Mouse (Mus musculus) WW6 (cell line): ENCODE results near the gene Chd3.

ENCODE experiments used
- DNase-seq: peaks from one replicate; pipeline ENCODE4 v3.0.0-alpha.2; 2013; ENCODE audit warnings: low read depth, low spot score

Chd3 gene

GRCm38 (mm10) chr11:69366157-69366854 lies 2.9 kb downstream of the Chd3 start:
- no peak for DNase-seq

DNA sequence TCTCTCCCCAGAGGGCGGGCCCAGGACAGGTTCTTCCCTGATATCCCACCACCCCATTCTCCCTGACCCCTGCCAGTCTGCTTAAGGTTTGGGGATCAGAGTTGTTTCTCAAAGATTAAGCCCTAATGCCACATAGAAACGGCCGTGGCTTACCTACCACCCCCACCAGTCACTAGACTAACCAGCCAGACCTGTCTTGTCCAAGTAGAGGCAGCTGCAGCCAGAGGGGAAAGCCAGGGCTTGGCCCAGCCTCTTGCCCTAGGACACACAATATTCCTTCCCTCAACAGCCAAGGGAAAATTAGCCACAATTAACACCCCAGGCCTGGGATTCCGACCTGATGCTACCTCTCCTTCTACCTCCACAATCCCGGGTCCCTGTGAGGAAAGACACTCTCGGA lies 3.5 kb downstream of the Chd3 start:
- no peak for DNase-seq

DNA sequence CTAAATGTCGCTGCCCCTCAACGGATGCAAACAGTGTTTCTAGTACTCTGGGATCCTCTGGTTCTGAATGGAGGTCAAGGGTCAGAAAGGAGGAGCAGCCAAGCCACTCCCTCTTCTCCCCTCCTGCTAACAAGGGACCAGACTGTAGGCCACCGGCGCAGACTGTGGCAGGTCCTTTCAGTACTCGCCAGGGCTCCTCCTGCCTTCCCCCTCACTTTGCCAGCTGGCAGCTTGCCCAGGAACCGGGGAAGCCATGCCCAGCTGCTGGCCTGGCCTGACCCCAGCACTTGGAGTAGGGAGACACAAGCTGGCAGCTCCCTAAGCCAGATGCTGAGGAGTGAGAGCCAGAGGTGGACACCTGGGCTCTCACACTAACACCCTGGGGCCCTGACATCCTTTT lies 4.3 kb downstream of the Chd3 start:
- no peak for DNase-seq

GRCm38 (mm10) chr11:69364376-69364775 lies 4.8 kb downstream of the Chd3 start:
- DNase-seq = no peak

GRCm38 (mm10) chr11:69362479-69362878 lies 6.7 kb downstream of the Chd3 start:
- DNase-seq = no peak

DNA sequence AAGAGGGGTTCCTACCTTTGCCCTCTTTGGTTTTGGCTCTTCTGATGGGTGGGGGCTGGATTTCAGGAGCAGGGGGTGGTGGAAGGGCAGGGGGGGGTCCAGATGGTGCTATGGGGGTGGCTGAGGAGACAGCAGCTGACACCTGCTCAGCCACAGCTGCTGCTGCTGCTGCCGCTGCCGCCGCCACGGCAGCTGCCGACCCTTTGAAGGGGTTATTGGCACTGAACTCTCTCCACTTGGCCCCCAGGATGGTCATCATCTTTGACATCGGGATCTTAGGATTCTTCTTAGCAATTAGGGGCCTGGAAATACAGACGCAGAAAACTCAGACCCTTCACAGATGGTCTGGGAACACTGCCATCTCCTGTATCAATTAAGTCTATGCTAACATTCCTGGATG lies 7.2 kb downstream of the Chd3 start:
- no peak for DNase-seq

DNA sequence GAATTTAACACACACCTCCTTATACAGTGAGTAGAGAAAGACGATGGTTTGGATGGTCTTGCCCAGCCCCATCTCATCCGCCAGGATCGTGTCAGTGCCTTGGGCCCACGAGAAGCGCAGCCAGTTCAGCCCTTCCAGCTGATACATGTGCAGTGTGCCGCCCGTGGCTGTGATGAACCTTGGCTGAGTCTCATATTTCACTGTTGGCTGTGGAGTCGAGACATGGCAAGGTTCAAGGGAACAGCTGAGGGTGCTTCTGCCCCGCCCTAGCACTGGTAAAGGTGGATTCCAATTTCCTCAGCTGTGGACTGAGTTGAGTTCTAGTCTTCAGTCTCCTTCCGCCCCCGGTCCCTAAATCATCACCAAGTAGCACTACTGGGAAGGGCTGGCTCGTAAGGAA lies 11.5 kb downstream of the Chd3 start:
- no peak for DNase-seq

GRCm38 (mm10) chr11:69356544-69356943 lies 12.7 kb downstream of the Chd3 start:
- DNase-seq = no peak

DNA sequence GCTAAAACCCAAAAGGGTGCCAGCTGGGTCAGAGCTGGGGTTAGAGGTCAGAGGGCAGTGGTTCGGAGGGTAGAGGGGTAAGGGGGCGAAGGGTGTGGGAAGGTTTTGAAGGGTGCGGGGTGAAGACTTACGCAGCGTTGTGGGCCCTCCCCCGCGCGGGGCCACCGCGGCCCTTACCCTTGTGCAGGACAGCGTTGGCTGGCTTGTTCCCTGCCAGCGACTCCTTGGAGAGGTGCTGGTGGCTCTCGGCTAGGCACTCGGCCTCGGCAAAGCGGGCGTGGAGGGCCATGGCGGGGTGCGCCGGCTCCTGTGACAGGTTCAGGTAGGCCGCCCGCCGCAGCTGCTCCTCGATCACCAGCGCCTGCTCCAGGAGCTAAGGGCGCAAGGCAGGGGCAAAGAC lies 22.8 kb downstream of the Chd3 start:
- no peak for DNase-seq

GRCm38 (mm10) chr11:69340161-69341131 lies 28.8 kb downstream of the Chd3 start, which contains the start of gene Rnf227:
Rnf227 (plus strand) TSS chr11:69340461.
- no peak for DNase-seq

GRCm38 (mm10) chr11:69334796-69335195 lies 34.4 kb downstream of the Chd3 start:
- DNase-seq = no peak

DNA sequence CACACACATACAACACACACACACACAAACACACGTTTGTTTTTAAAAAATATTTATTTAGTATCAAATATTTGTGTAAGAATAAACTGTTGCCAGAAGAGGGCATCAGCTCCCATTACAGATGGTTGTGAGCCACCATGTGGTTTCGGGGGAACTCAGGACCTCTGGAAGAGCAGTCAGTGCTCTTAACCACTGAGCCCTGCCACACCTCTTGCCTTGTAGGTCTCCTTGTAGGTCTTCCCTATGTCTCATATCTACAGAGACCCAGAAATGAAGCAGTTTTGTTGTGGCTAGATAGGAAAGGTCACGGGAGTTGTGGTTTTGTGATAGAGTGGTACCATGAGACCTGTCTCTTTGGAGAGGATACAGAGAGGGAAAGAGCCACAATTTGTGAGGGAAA lies 35.3 kb downstream of the Chd3 start:
- no peak for DNase-seq

DNA sequence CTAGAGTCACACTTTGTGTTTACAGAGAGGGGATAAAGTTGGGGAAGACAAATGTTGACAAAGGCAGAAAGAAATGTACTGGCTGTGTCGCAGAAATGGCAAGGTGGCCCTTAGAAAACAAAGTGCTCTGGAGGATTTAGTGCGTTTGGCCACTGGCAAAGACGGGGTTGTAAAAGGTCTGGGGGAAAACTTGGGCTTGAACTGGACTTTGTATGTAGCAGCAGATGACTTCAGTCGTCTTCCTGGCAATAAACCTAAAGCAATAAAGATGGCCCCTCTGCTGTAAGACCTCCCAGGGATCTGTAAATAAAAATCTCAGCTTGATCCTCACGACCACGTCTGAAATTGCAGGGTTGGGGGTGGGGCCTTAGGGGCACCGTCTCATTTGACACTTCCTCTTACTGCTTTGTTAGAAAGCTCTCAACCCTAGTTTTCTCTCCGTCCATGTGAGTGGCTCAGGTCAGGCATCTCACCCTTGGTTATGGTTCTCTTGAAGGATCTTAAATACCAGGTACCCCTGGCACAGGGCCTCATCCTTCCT lies 36.4 kb downstream of the Chd3 start:
- no peak for DNase-seq

GRCm38 (mm10) chr11:69331929-69332405 lies 37.2 kb downstream of the Chd3 start:
- no peak for DNase-seq

DNA sequence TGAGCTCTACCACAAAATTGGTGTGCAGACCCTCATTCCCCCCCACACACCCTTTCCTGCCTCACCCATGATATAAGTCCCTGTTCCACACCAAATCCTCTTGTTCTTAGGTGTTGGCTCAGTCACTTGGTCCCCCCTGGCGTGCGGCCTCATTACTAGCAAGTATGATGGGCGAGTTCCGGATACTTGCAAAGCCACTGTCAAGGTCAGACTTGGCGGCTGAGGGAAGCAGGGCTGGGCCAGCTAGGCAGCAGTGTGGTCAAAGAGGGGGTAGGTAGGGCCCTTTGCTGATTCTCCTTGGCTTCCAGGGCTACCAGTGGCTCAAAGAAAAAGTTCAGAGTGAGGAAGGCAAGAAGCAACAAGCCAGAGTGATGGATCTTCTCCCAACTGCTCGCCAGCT lies 38.1 kb downstream of the Chd3 start:
- DNase-seq = no peak

- DNase-seq = no peak
Measured at GRCm38 (mm10) chr11:69328517-69328916, 40.7 kb downstream of the Chd3 start.

DNA sequence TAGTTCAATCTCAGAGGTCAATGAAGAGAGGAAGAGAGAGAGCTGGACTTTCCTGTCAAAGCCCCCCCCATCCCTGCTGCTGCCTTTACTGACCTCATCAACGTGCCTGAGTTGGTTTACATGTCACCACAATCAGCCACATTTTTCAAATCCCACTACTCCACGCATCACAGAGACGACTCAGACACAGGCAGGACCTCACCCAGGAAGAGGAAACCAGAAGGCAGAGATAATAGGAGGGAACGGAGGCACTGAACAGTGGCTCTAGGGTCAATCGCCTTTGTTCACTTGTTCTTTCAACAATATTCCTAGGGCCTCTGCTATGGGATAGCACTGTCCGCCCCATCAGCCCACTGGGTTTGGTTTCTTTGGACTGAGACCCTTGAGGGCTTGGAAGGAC lies 41.6 kb downstream of the Chd3 start:
- DNase-seq = no peak

DNA sequence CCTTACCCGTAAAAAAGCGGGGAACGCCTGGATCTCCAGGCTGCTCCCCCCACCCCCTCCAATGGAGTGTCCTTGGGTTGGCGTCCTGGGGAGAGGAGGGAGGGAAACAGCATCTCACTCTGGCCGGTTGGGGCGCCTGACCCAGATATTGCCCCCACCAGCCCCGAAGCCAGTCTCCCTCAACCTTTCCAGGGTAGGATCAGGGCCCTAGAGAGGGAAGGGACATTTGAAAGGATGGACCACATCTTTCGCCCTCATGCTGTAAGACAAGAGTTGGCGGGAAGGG lies 42.1 kb downstream of the Chd3 start:
- no peak for DNase-seq

DNA sequence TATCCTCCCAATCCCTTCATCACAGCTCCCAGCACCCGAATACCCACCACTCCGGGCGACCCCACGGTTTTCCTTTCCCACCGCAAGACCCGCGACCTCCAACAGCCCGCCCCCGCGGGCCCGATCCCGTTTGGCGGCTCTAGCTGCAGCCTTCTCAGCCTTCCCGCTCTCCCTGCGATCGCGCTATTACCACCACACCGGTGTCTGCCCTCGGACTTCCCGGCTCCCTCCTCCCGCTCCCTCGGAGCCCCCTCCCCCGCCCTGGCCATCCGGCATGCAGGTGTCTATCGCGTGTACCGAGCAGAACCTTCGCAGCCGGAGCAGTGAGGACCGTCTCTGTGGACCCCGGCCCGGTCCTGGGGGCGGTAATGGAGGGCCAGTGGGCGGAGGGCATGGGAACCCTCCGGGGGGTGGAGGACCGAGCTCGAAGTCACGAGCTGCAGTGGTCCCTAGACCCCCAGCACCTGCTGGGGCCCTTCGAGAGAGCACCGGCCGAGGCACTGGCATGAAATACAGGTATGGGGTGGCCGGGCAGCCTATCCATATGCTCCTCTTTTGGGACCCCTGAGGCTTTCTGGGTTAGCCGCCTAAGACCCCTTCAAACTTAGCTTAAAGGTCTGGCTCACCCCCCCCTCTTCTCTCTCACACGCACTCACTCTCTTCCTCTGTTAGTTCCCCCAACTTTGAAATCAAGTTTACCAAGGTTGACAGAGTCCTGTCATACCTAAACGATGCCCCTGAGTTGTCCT lies 42.6 kb downstream of the Chd3 start:
- no peak for DNase-seq

- peak; percentile 83 for DNase-seq
Measured at GRCm38 (mm10) chr11:69325628-69326407, 43.4 kb downstream of the Chd3 start, which contains the start of gene Kcnab3. Kcnab3 (plus strand) TSS chr11:69326258.

DNA sequence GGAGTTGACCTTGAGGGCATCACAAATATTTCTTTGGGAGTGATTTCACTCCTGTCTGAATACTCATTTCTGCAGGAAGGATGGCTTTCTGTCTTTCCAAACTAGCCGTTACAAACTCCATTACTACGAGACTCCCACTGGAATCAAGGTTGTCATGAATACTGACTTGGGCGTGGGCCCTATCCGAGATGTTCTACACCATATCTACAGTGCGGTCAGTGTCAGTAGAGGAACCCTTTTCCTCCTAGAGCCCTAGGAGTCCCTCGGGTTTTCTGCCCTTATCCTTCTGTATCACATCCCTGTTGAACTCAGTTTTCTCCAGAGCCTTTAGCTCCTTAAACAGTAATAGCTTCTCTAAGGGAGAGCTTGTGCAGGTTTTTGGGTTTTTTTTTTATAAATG lies 44.5 kb downstream of the Chd3 start:
- DNase-seq = no peak
